Mouse (Mus musculus) testis, adult 2 months (tissue): ENCODE data around the gene Gm4131. TPM values are rescaled to one million over a fixed set of nuclear protein-coding genes. Genes with fewer than 3 reads are reported as not detected.

Experiments
- H3K27ac ChIP-seq: fragments of 200-500 bp; 2 replicates; pipeline ENCODE4 v1.5.1; 2012; ENCODE audit warnings: low read depth, low read length; ENCODE audit not compliant: control insufficient read depth, insufficient read depth
- H3K27me3 ChIP-seq: fragments of 200-500 bp; 2 replicates; pipeline ENCODE4 v1.6.1; 2012; ENCODE audit warnings: mild to moderate bottlenecking, low read length, moderate library complexity; ENCODE audit not compliant: control insufficient read depth, insufficient read depth
- H3K36me3 ChIP-seq: fragments of 200-500 bp; 2 replicates; pipeline ENCODE4 v1.6.1; 2012; ENCODE audit warnings: mild to moderate bottlenecking, low read length; ENCODE audit not compliant: control insufficient read depth, insufficient read depth
- H3K4me1 ChIP-seq: fragments of 200-500 bp; 2 replicates; pipeline ENCODE4 v1.6.1; 2012; ENCODE audit warnings: low read length; ENCODE audit not compliant: control insufficient read depth, insufficient read depth
- H3K4me3 ChIP-seq: fragments of 200-500 bp; 2 replicates; pipeline ENCODE4 v1.5.1; 2012; ENCODE audit warnings: low read depth, mild to moderate bottlenecking, low read length, moderate library complexity, mixed read lengths; ENCODE audit not compliant: control insufficient read depth
- CTCF ChIP-seq: fragments of 200-500 bp; IDR thresholded peaks from 2 replicates; pipeline ENCODE4 v1.5.1; 2012; ENCODE audit warnings: low read depth, mild to moderate bottlenecking, inconsistent platforms, low read length, moderate library complexity; ENCODE audit not compliant: control insufficient read depth, insufficient read depth, insufficient replicate concordance
- POLR2A ChIP-seq: fragments of 200-500 bp; IDR thresholded peaks from 2 replicates; pipeline ENCODE4 v1.6.1; 2012; ENCODE audit warnings: low read depth, mild to moderate bottlenecking, inconsistent platforms, low read length, moderate library complexity; ENCODE audit not compliant: control insufficient read depth
- polyA plus RNA-seq: library from polyadenylated mRNA; depleted of rRNA; stranded (reverse); fragments of >200 nt; gene quantifications from 2 replicates; pipeline ENCODE4 v1.2.3, GENCODE M21; 2012

Gm4131 gene
- polyA plus RNA-seq, 1 experiment, result 0.96 TPM

- Histone ChIP-seq H3K4me3 (no peak overlapping the region), H3K27me3 (no peaks in the 10 kb centered on the region), H3K4me1 (no peaks in the 10 kb centered on the region), H3K36me3 (no peaks in the 10 kb centered on the region), H3K27ac (no peak overlapping the region)
- TF ChIP-seq CTCF (no peak), POLR2A (no peak)
These were observed 85.3 kb downstream of the Gm4131 start for GRCm38 (mm10) chr14:62481381-62481780.

GRCm38 (mm10) chr14:62479395-62479794 is 87.3 kb downstream of the Gm4131 start:
- TF ChIP-seq CTCF, result no peak
- no peak for TF ChIP-seq POLR2A
- Histone ChIP-seq H3K4me1 (no peaks in the 10 kb centered on the region), H3K27me3 (no peaks in the 10 kb centered on the region), H3K4me3 (no peak overlapping the region), H3K36me3 (no peaks in the 10 kb centered on the region), H3K27ac (no peak overlapping the region)

GRCm38 (mm10) chr14:62474481-62474880 is 92.2 kb downstream of the Gm4131 start:
- Histone ChIP-seq H3K27ac (no peak overlapping the region), H3K27me3 (no peaks in the 10 kb centered on the region), H3K4me3 (no peak overlapping the region), H3K36me3 (no peaks in the 10 kb centered on the region), H3K4me1 (no peaks in the 10 kb centered on the region)
- TF ChIP-seq POLR2A (no peak), CTCF (no peak)

DNA sequence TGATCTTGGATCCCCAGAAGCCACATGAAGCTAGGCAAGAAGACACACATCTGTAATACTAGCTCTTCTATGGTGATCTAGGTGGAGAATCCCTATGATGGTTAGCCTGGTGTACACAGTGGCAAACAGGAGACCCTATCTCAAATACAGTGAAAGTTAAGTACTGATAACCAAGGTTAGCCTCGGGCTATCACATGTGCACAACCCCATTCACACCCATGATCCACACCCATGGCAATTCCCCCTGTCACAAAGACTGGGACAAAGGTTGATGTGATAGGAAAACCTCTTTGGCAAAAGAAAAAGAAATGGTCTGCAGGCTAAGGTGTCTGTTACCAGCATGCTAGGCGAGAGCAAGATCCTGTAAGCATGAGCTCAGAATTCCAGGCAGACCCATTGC is 94.7 kb downstream of the Gm4131 start:
- no peaks in the 10 kb centered on the region for H3K4me1 ChIP-seq
- no peak for TF ChIP-seq POLR2A
- no peak for TF ChIP-seq CTCF
- H3K27ac ChIP-seq, result no peak overlapping the region
- H3K4me3 ChIP-seq, result no peak overlapping the region
- no peaks in the 10 kb centered on the region for H3K27me3 ChIP-seq
- H3K36me3 ChIP-seq, result no peaks in the 10 kb centered on the region

- no peak overlapping the region for H3K4me3 ChIP-seq
- no peak overlapping the region for H3K27ac ChIP-seq
- peaks cover 4% of the 10 kb centered on the region; the same call in 1 of the 2 replicates for H3K4me1 ChIP-seq
- TF ChIP-seq CTCF, result no peak
- no peak for TF ChIP-seq POLR2A
- H3K36me3 ChIP-seq, result no peaks in the 10 kb centered on the region
- no peaks in the 10 kb centered on the region for H3K27me3 ChIP-seq
These were observed 98.0 kb downstream of the Gm4131 start for GRCm38 (mm10) chr14:62468753-62469125.

DNA sequence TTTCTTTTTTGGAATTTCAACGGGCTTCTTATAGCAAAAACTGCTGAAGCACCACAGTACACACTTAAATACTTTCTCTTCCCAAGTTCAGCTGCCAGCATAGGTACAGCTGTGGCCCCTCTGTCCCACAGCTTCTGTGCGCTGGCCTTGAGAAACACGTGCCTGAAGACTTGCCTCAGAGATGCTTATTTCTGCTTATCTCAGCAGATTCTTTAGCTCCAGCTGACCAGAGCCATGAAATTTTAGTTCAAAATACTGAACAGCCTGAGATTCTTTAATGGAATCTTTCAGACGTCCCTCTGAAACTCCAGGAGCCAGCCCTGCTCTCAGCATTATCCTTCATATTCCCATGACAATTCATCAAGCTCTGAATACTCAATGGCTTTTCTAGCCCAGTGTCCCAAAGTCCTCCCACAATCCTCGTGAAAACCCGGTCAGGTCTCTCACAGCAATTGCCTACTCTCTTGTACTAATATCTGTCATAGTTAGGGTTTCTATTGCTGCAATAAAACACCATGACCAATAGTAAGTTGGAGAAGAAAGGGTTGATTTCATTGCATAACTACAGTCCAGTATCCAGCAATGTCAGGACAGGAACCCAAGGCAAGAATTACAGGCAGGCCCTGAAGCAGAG is 98.5 kb downstream of the Gm4131 start:
- no peaks in the 10 kb centered on the region for H3K27me3 ChIP-seq
- H3K4me1 ChIP-seq, result peaks cover 4% of the 10 kb centered on the region; the same call in 1 of the 2 replicates
- no peak overlapping the region for H3K4me3 ChIP-seq
- no peak for TF ChIP-seq CTCF
- TF ChIP-seq POLR2A, result no peak
- H3K27ac ChIP-seq, result no peak overlapping the region
- H3K36me3 ChIP-seq, result no peaks in the 10 kb centered on the region

GRCm38 (mm10) chr14:62464966-62465365 is 101.8 kb downstream of the Gm4131 start:
- Histone ChIP-seq H3K27me3 (no peaks in the 10 kb centered on the region), H3K36me3 (no peaks in the 10 kb centered on the region), H3K27ac (no peak overlapping the region), H3K4me1 (peaks cover 4% of the 10 kb centered on the region; the same call in 1 of the 2 replicates), H3K4me3 (no peak overlapping the region)
- no peak for TF ChIP-seq CTCF
- TF ChIP-seq POLR2A, result no peak

- H3K27me3 ChIP-seq, result no peaks in the 10 kb centered on the region
- H3K4me3 ChIP-seq, result no peak overlapping the region
- no peaks in the 10 kb centered on the region for H3K36me3 ChIP-seq
- H3K4me1 ChIP-seq, result no peaks in the 10 kb centered on the region; the same call in 1 of the 2 replicates
- TF ChIP-seq POLR2A, result no peak
- TF ChIP-seq CTCF, result peak; percentile 22; the same call in 1 of the 2 replicates
- no peak overlapping the region for H3K27ac ChIP-seq
These were observed 107.2 kb downstream of the Gm4131 start for GRCm38 (mm10) chr14:62459541-62459940.
